8 mouse cellular contexts compared by ENCODE assay signal in genomic region chr2:122349136-122349785, GRCm38 (mm10). TPM values are rescaled to one million over a fixed set of nuclear protein-coding genes. Genes with fewer than 3 reads are reported as not detected.
DNase-seq lines count a peak whose midpoint lies in the region; ATAC-seq and TF ChIP-seq lines count a peak whose summit lies in the region.

No protein-coding gene starts in this region.

- no peaks in the 10 kb centered on the region for H3K36me3 ChIP-seq in ES-Bruce4 (ENCODE audit: control insufficient read depth, insufficient read depth, low read length, poor library complexity, severe bottlenecking)
- H3K36me3 ChIP-seq in hindbrain, embryonic 10.5 days = peaks cover 34% of the 10 kb centered on the region
- H3K36me3 ChIP-seq in liver, embryonic 15.5 days (replicated peaks) = peaks cover 10% of the 10 kb centered on the region; the same call in 1 of the 2 replicates
- H3K36me3 ChIP-seq in stomach, embryonic 15.5 days = 0 out of 2 replicates have a peak, but pooled peaks cover 3% of the 10 kb centered on the region

- 6% methylated on average over 14 of the region's 14 CpGs for WGBS in hindbrain, embryonic 10.5 days
- WGBS in liver, embryonic 15.5 days (ENCODE audit: insufficient replicate concordance) = 26% methylated on average over 14 of the region's 14 CpGs
- WGBS in stomach, embryonic 15.5 days = 12% methylated on average over 14 of the region's 14 CpGs

- TF ChIP-seq CTCF in ES-Bruce4 (IDR thresholded peaks at IDR 0.05; ENCODE audit: low read depth, low read length) = no peak

- H3K4me2 ChIP-seq in liver, embryonic 15.5 days = peak overlapping the region; percentile 96
- peak overlapping the region; percentile 81 for H3K4me2 ChIP-seq in stomach, embryonic 15.5 days

- TF ChIP-seq EP300 in ES-Bruce4 (IDR thresholded peaks at IDR 0.05; ENCODE audit: insufficient read depth, low read depth, low read length) = no peak

- H3K9ac ChIP-seq in ES-Bruce4 (ENCODE audit: low read depth, poor library complexity, severe bottlenecking) = peak overlapping the region; percentile 79
- peak overlapping the region; percentile 76 for H3K9ac ChIP-seq in liver, embryonic 15.5 days
- peak overlapping the region; percentile 76 for H3K9ac ChIP-seq in stomach, embryonic 15.5 days

- no peaks in the 10 kb centered on the region for H3K27me3 ChIP-seq in ES-Bruce4 (ENCODE audit: control insufficient read depth, insufficient read depth, low read length, poor library complexity, severe bottlenecking)
- H3K27me3 ChIP-seq in hindbrain, embryonic 10.5 days (ENCODE audit: insufficient read depth, poor library complexity, severe bottlenecking) = no peaks in the 10 kb centered on the region
- peaks cover 19% of the 10 kb centered on the region; the same call in 1 of the 2 replicates for H3K27me3 ChIP-seq in liver, embryonic 15.5 days
- no peaks in the 10 kb centered on the region for H3K27me3 ChIP-seq in stomach, embryonic 15.5 days (replicated peaks)

- H3K9me3 ChIP-seq in ES-Bruce4 (replicated peaks; ENCODE audit: control insufficient read depth, insufficient read depth, low read length, poor library complexity, severe bottlenecking) = no peaks in the 10 kb centered on the region
- H3K9me3 ChIP-seq in hindbrain, embryonic 10.5 days = no peaks in the 10 kb centered on the region
- H3K9me3 ChIP-seq in liver, embryonic 15.5 days (replicated peaks) = no peaks in the 10 kb centered on the region
- H3K9me3 ChIP-seq in stomach, embryonic 15.5 days = no peaks in the 10 kb centered on the region

- ATAC-seq in liver, embryonic 15.5 days (ENCODE audit: insufficient read depth) = peak; percentile 53
- ATAC-seq in stomach, embryonic 15.5 days (ENCODE audit: insufficient read depth, low FRiP score, low read depth) = peak; percentile 51

- peak overlapping the region; percentile 67 for H3K4me3 ChIP-seq in ES-Bruce4 (ENCODE audit: low read depth, low read length)
- H3K4me3 ChIP-seq in hindbrain, embryonic 10.5 days = peak overlapping the region; percentile 64
- peak overlapping the region; percentile 75 for H3K4me3 ChIP-seq in liver, embryonic 15.5 days (replicated peaks)
- peak overlapping the region; percentile 68 for H3K4me3 ChIP-seq in stomach, embryonic 15.5 days (replicated peaks)

- peak; percentile 41 for DNase-seq in layer of hippocampus, adult 11-12 months (ENCODE audit: low spot score)
- DNase-seq in layer of hippocampus, adult 9-10 months (ENCODE audit: low spot score) = no peak
- DNase-seq in cerebellum, postnatal 36 days = peak; percentile 47 to 59
- DNase-seq in hindbrain, embryonic 10.5 days (ENCODE audit: low spot score) = no peak
- DNase-seq in retina, embryonic 14.5 days (ENCODE audit: low spot score) = no peak

- H3K4me1 ChIP-seq in ES-Bruce4 (ENCODE audit: control insufficient read depth, insufficient read depth, low read length) = peaks cover 10% of the 10 kb centered on the region
- H3K4me1 ChIP-seq in hindbrain, embryonic 10.5 days (replicated peaks) = peaks cover 58% of the 10 kb centered on the region
- H3K4me1 ChIP-seq in liver, embryonic 15.5 days (replicated peaks) = peaks cover 29% of the 10 kb centered on the region
- H3K4me1 ChIP-seq in stomach, embryonic 15.5 days = peaks cover 24% of the 10 kb centered on the region

- TF ChIP-seq POLR2A in ES-Bruce4 (IDR thresholded peaks at IDR 0.05; ENCODE audit: insufficient read depth, low read length) = no peak

- no peak overlapping the region for H3K27ac ChIP-seq in ES-Bruce4 (ENCODE audit: insufficient read depth, low read length)
- H3K27ac ChIP-seq in hindbrain, embryonic 10.5 days = peak overlapping the region; percentile 99
- H3K27ac ChIP-seq in liver, embryonic 15.5 days (replicated peaks) = peak overlapping the region; percentile 84
- H3K27ac ChIP-seq in stomach, embryonic 15.5 days = peak overlapping the region; percentile 98

RNA-seq across cellular contexts. Expression of gene Shf, which starts 19.7 kb away (rescaled TPM):
- polyA plus RNA-seq in ES-Bruce4 (2011; ENCODE audit: insufficient read depth, insufficient read length, low read depth, missing spikeins) = 3.7 and 6.0 TPM in 2 replicates
- 8.8 and 9.6 TPM in 2 replicates for polyA plus RNA-seq in hindbrain, embryonic 10.5 days (2016; fragmentation: Nextera tagmentation; extraction: Ambion mirVana)
- polyA plus RNA-seq in liver, embryonic 15.5 days (2015; fragmentation: Nextera tagmentation; extraction: Ambion mirVana) = 1.1 and 1.2 TPM in 2 replicates
- 2.3 and 2.6 TPM in 2 replicates for polyA plus RNA-seq in stomach, embryonic 15.5 days (2015; fragmentation: Nextera tagmentation; extraction: Ambion mirVana)

RNA-seq across cellular contexts. Expression of gene Duox1, which starts 33.8 kb away (rescaled TPM):
- not detected in 2 replicates for polyA plus RNA-seq in ES-Bruce4 (2011; ENCODE audit: insufficient read depth, insufficient read length, low read depth, missing spikeins)
- 0.04 TPM in 1 of 2 replicates, not detected in the other for polyA plus RNA-seq in hindbrain, embryonic 10.5 days (2016; fragmentation: Nextera tagmentation; extraction: Ambion mirVana)
- polyA plus RNA-seq in liver, embryonic 15.5 days (2015; fragmentation: Nextera tagmentation; extraction: Ambion mirVana) = not detected in 2 replicates
- 1.0 and 2.0 TPM in 2 replicates for polyA plus RNA-seq in stomach, embryonic 15.5 days (2015; fragmentation: Nextera tagmentation; extraction: Ambion mirVana)

RNA-seq across cellular contexts. Expression of gene Duoxa1, which starts 35.7 kb away (rescaled TPM):
- polyA plus RNA-seq in ES-Bruce4 (2011; ENCODE audit: insufficient read depth, insufficient read length, low read depth, missing spikeins) = not detected in 2 replicates
- not detected in 2 replicates for polyA plus RNA-seq in hindbrain, embryonic 10.5 days (2016; fragmentation: Nextera tagmentation; extraction: Ambion mirVana)
- polyA plus RNA-seq in liver, embryonic 15.5 days (2015; fragmentation: Nextera tagmentation; extraction: Ambion mirVana) = not detected in 2 replicates
- 3.1 and 6.1 TPM in 2 replicates for polyA plus RNA-seq in stomach, embryonic 15.5 days (2015; fragmentation: Nextera tagmentation; extraction: Ambion mirVana)

RNA-seq across cellular contexts. Expression of gene Duoxa2, which starts 50.6 kb away (rescaled TPM):
- polyA plus RNA-seq in ES-Bruce4 (2011; ENCODE audit: insufficient read depth, insufficient read length, low read depth, missing spikeins) = not detected in 2 replicates
- polyA plus RNA-seq in hindbrain, embryonic 10.5 days (2016; fragmentation: Nextera tagmentation; extraction: Ambion mirVana) = not detected in 2 replicates
- polyA plus RNA-seq in liver, embryonic 15.5 days (2015; fragmentation: Nextera tagmentation; extraction: Ambion mirVana) = not detected in 2 replicates
- 0.59 and 0.87 TPM in 2 replicates for polyA plus RNA-seq in stomach, embryonic 15.5 days (2015; fragmentation: Nextera tagmentation; extraction: Ambion mirVana)

RNA-seq across cellular contexts. Expression of gene Duox2, which starts 51.0 kb away (rescaled TPM):
- not detected in 2 replicates for polyA plus RNA-seq in ES-Bruce4 (2011; ENCODE audit: insufficient read depth, insufficient read length, low read depth, missing spikeins)
- polyA plus RNA-seq in hindbrain, embryonic 10.5 days (2016; fragmentation: Nextera tagmentation; extraction: Ambion mirVana) = not detected in 2 replicates
- polyA plus RNA-seq in liver, embryonic 15.5 days (2015; fragmentation: Nextera tagmentation; extraction: Ambion mirVana) = not detected in 2 replicates
- polyA plus RNA-seq in stomach, embryonic 15.5 days (2015; fragmentation: Nextera tagmentation; extraction: Ambion mirVana) = 0.15 and 0.35 TPM in 2 replicates

Comparison
In these comparisons a context has a peak if more than half of its experiments do, and no peak if none do; other contexts are left out.
1. DNase-seq: peak in layer of hippocampus, adult 11-12 months (single experiment) and cerebellum, postnatal 36 days (2 of 2); none in layer of hippocampus, adult 9-10 months (single experiment), hindbrain, embryonic 10.5 days (single experiment) and retina, embryonic 14.5 days (single experiment).
2. Peak in every context shown above with its lines, with median percentiles within 50 percentile points of each other: H3K4me3 ChIP-seq and H3K9ac ChIP-seq.